ENCODE assay signal across 26 mouse cellular contexts in genomic region chr14:78356764-78357163, GRCm38 (mm10). TPM values are rescaled to one million over a fixed set of nuclear protein-coding genes. Genes with fewer than 3 reads are reported as not detected.
DNase-seq lines count a peak whose midpoint lies in the region; ATAC-seq lines count a peak whose summit lies in the region.
"Had no signal": no experiment of that assay in that cellular context is flagged by ENCODE, and none has a peak within 500 bp of the region (broad histone marks: within the 10 kb centered on the region; RNA-seq: fewer than 3 reads in every experiment).

No protein-coding gene starts in this region.

- no peak for ATAC-seq in embryonic facial prominence, embryonic 13.5 days (ENCODE audit: insufficient number of reproducible peaks, insufficient read depth, low FRiP score, low TSS enrichment, low read depth)
- peak; percentile 77 for ATAC-seq in inflammation-experienced regulatory T-cells, adult 6 months
- ATAC-seq: intestine, embryonic 16.5 days had no signal

- H3K36me3 ChIP-seq in embryonic facial prominence, embryonic 13.5 days: no peaks in the 10 kb centered on the region
- no peaks in the 10 kb centered on the region for H3K36me3 ChIP-seq in embryonic facial prominence, embryonic 10.5 days (replicated peaks)
- H3K36me3 ChIP-seq: forebrain, embryonic 10.5 days; heart, embryonic 15.5 days; hindbrain, embryonic 13.5 days; kidney, embryonic 15.5 days; limb, embryonic 12.5 days; liver, embryonic 13.5 days; midbrain, embryonic 12.5 days; stomach, embryonic 15.5 days had no signal

- no peak for DNase-seq in embryonic facial prominence, embryonic 10.5 days (ENCODE audit: low spot score)
- peak; percentile 50 for DNase-seq in T-cell, adult 2 months (ENCODE audit: low spot score)
- DNase-seq in thymus, postnatal 14 days: peak; percentile 42
- DNase-seq in natural killer cell, adult 2 months (ENCODE audit: low spot score in 2 of 2): no peak
- no peak for DNase-seq in urinary bladder, postnatal 36 days (ENCODE audit: low spot score in 2 of 2)
- no peak for DNase-seq in kidney, adult 8-10 months
- DNase-seq: adrenal gland, postnatal 14 days; cerebellum, adult 11-12 months; cerebellum, postnatal 14 days; embryo, embryonic 11 days; gastrocnemius, postnatal 10 days; heart, adult 2 months; liver, embryonic 13.5 days; lung, embryonic 14.5 days; right cerebral cortex, postnatal 25 days had no signal

- H3K4me3 ChIP-seq in embryonic facial prominence, embryonic 13.5 days: no peak overlapping the region
- H3K4me3 ChIP-seq in embryonic facial prominence, embryonic 10.5 days: no peak overlapping the region
- H3K4me3 ChIP-seq: forebrain, embryonic 10.5 days; heart, adult 2 months; heart, embryonic 15.5 days; hindbrain, embryonic 13.5 days; kidney, embryonic 15.5 days; limb, embryonic 12.5 days; liver, embryonic 13.5 days; midbrain, embryonic 12.5 days; stomach, embryonic 15.5 days had no signal

- 0 out of 2 replicates have a peak overlapping the region, but pooled peaks have one; percentile 7 for H3K9ac ChIP-seq in embryonic facial prominence, embryonic 13.5 days
- H3K9ac ChIP-seq: heart, embryonic 15.5 days; hindbrain, embryonic 13.5 days; kidney, embryonic 15.5 days; limb, embryonic 12.5 days; liver, embryonic 13.5 days; lung, embryonic 14.5 days; midbrain, embryonic 12.5 days; stomach, embryonic 15.5 days had no signal

- H3K27ac ChIP-seq in embryonic facial prominence, embryonic 13.5 days: no peak overlapping the region
- no peak overlapping the region for H3K27ac ChIP-seq in embryonic facial prominence, embryonic 10.5 days (replicated peaks)
- H3K27ac ChIP-seq: forebrain, embryonic 10.5 days; heart, adult 2 months; heart, embryonic 15.5 days; hindbrain, embryonic 13.5 days; kidney, embryonic 15.5 days; limb, embryonic 12.5 days; liver, embryonic 13.5 days; macrophage; midbrain, embryonic 12.5 days; stomach, embryonic 15.5 days had no signal

- H3K4me1 ChIP-seq in embryonic facial prominence, embryonic 13.5 days: 0 out of 2 replicates have a peak, but pooled peaks cover 4% of the 10 kb centered on the region
- H3K4me1 ChIP-seq in embryonic facial prominence, embryonic 10.5 days: no peaks in the 10 kb centered on the region
- H3K4me1 ChIP-seq: heart, embryonic 15.5 days; hindbrain, embryonic 13.5 days; kidney, embryonic 15.5 days; limb, embryonic 12.5 days; liver, embryonic 13.5 days; midbrain, embryonic 12.5 days; stomach, embryonic 15.5 days had no signal

- H3K27me3 ChIP-seq in embryonic facial prominence, embryonic 13.5 days: no peaks in the 10 kb centered on the region
- no peaks in the 10 kb centered on the region for H3K27me3 ChIP-seq in embryonic facial prominence, embryonic 10.5 days (replicated peaks; ENCODE audit: low read depth, poor library complexity, severe bottlenecking)
- H3K27me3 ChIP-seq: heart, embryonic 15.5 days; hindbrain, embryonic 13.5 days; kidney, embryonic 15.5 days; limb, embryonic 12.5 days; liver, embryonic 13.5 days; midbrain, embryonic 12.5 days; stomach, embryonic 15.5 days had no signal

- no peak overlapping the region for H3K4me2 ChIP-seq in embryonic facial prominence, embryonic 13.5 days
- H3K4me2 ChIP-seq: heart, embryonic 15.5 days; hindbrain, embryonic 13.5 days; kidney, embryonic 15.5 days; limb, embryonic 12.5 days; liver, embryonic 13.5 days; lung, embryonic 14.5 days; midbrain, embryonic 12.5 days; stomach, embryonic 15.5 days had no signal

- H3K9me3 ChIP-seq in embryonic facial prominence, embryonic 13.5 days: no peaks in the 10 kb centered on the region
- no peaks in the 10 kb centered on the region for H3K9me3 ChIP-seq in embryonic facial prominence, embryonic 10.5 days
- H3K9me3 ChIP-seq: forebrain, embryonic 10.5 days; heart, embryonic 15.5 days; hindbrain, embryonic 13.5 days; kidney, embryonic 15.5 days; limb, embryonic 12.5 days; liver, embryonic 13.5 days; midbrain, embryonic 12.5 days; stomach, embryonic 15.5 days had no signal

- 51% methylated on average over 8 of the region's 8 CpGs for WGBS in embryonic facial prominence, embryonic 13.5 days
- WGBS in embryonic facial prominence, embryonic 10.5 days: 70% methylated on average over 8 of the region's 8 CpGs

RNA-seq across cellular contexts. Expression of gene Tnfsf11, which starts 48.9 kb away (rescaled TPM):
- 1.4 and 2.0 TPM in 2 replicates for polyA plus RNA-seq in embryonic facial prominence, embryonic 13.5 days (2015; fragmentation: Nextera tagmentation; extraction: Ambion mirVana)
- 0.09 TPM in 2 replicates for polyA plus RNA-seq in embryonic facial prominence, embryonic 10.5 days (2016; fragmentation: Nextera tagmentation; extraction: Ambion mirVana)
- polyA plus RNA-seq in inflammation-experienced regulatory T-cells, adult 6 months (2017; shearing (Covaris generic)): 10 to 100 TPM in 2 of 3 experiments, 1 to 10 TPM in 1; 8.9 to 19.7 (median 14.2) TPM
- polyA plus RNA-seq: heart, adult 2 months; hindbrain, embryonic 13.5 days; limb, embryonic 12.5 days; macrophage had no signal

Comparison
In these comparisons a context has a peak if more than half of its experiments do, and no peak if none do; other contexts are left out.
1. DNase-seq: peak in T-cell, adult 2 months (single experiment) and thymus, postnatal 14 days (single experiment); none in embryonic facial prominence, embryonic 10.5 days (single experiment), natural killer cell, adult 2 months (0 of 2), urinary bladder, postnatal 36 days (0 of 2) and kidney, adult 8-10 months (0 of 2).